Mouse (Mus musculus): ENCODE measurements around the gene Cd83.

Gene Cd83

GRCm38 (mm10) chr13:43774605-43775426, 9.8 kb upstream of the Cd83 start:
- DNase-seq (ENCODE audit: low read depth), result no peak

DNA sequence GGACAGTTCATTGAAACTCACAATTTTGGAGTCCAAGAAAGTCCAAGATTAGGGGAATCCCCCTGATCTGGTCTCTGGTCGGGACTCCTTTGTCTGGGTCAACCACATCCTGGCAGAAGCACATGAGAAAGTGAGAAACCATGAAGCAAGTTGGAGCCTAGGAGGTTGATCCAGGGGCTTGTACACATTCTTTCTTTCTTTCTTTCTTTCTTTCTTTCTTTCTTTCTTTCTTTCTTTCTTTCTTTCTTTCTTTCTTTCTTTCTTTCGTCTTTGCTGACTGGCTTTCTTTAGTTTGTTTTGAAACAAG, 9.2 kb upstream of the Cd83 start:
- no peak for DNase-seq (ENCODE audit: low read depth)

DNA sequence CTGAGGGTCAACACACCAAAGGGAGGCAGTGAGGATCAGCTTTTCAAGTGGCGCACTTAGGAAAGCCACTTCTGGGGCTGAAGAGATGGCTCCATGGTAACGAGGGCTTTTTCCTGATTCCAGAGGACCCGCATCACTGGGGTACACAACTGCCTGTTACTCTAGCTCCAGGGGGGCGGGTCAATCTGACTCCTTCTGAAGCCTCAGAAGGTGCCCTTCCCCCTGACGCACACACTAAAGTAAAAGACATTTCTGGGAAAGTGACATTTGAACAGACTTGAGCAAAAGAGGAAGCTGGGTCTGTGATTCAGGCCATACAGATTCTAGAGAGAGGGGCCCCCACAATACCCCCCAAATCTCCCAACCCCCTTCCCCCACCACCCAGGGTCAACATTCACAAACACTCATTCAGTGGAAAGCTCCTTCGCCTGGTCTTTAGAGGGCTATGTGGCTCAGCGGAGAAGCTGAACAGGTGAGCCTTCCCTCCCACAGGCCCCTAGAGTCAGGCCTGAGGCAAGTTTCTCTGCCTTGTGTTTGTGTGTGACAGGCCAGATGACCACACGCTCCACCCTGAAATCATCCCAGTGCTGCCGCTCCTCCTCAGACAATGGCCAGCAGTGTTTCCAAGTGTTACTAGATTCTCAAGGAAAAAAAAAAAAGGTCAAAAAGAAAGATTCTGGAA, 7.1 kb upstream of the Cd83 start:
- no peak for DNase-seq (ENCODE audit: low read depth)

DNA sequence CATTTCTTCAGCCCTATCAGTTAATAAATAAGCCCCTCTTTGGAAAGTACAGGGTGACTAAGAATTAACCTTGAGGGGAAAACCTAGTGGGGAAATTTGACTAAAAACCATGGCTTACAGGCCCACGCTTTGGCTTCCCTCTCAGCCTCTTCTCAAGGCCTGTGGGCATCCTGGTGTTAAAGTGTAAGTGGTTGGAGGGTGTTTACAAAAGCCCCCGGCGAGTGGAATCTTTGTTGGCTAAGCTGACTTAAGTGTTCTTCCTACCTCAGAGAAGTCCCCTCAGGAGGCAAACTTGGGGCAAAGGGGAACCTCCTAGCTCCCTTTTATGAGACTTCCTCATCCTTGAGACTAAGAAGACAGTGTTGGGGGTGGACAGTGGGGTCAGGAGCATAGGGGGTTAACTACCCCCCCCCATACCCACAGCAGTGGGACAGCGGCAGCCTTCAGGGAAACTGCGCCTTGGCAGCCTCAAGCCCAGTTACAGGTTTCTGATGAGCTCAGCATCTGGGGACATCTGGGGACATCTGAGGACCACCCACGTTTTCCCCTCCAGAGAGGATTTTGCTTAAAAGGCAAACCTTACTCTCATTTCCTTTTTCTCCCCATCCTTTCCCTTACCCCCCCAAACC, 6.4 kb upstream of the Cd83 start:
- no peak for DNase-seq (ENCODE audit: low read depth)

- DNase-seq (ENCODE audit: low read depth), result no peak
These were observed 5.6 kb upstream of the Cd83 start for GRCm38 (mm10) chr13:43778971-43779370.

- DNase-seq (ENCODE audit: low read depth), result no peak
These were observed 4.5 kb upstream of the Cd83 start for GRCm38 (mm10) chr13:43780071-43780470.

DNA sequence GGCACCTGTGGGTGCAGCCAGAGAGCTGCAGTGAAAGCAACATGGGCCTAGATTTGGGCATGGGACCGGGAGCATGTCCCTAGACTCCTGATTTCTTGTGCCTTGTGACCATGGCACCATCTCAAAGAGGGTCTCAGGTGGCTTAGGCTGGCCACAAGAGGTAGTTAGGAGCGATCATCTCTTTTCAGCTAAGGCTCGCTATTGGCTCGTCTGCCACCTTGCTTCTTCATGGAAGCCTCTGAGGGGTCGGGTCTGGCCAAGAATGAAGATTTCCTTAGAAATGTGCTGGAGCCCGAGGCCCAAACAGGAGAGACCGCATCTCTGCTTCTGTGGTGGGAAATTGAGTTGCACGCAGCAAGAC, 1.1 kb downstream of the Cd83 start:
- no peak for DNase-seq (ENCODE audit: low read depth)

GRCm38 (mm10) chr13:43786171-43786795, 1.7 kb downstream of the Cd83 start:
- no peak for DNase-seq (ENCODE audit: low read depth)

DNA sequence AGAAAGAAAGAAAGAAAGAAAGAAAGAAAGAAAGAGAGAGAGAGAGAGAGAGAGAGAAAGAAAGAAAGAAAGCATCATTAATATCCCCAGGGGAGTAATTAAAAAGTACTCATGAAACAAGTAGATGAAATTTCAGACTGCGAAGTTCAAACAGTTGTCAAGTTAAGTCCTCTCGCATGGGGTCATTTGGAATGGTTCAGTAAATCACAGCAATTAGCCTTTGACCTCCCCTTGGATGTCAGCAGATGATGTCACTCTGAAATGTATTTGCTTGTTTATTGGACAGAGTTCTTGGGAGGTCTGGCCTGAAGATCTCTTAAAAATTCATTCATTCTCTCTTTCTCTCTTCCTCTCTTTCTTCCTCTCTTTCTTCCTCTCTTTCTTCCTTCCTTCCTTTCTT, 2.7 kb downstream of the Cd83 start:
- DNase-seq (ENCODE audit: low read depth), result no peak

DNA sequence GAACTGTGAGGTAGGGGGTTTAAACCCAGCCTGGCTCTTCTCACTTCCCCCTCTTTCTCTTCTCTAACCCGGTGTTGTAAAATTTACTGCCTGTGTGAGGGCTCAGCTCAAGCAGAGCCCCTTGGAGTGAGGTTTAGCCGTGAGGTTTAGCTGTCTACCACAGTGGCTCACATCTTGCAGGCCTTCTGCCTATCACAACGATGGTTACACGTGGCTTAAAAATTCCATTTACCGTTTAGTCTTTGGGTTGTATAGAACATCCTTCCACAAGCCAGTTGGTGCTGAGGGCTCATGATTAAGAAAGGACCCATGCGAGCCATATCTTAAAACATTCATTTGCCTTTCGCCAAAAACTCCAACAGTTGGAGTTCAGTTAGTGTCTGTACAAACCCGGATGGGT, 3.5 kb downstream of the Cd83 start:
- no peak for DNase-seq (ENCODE audit: low read depth)

DNA sequence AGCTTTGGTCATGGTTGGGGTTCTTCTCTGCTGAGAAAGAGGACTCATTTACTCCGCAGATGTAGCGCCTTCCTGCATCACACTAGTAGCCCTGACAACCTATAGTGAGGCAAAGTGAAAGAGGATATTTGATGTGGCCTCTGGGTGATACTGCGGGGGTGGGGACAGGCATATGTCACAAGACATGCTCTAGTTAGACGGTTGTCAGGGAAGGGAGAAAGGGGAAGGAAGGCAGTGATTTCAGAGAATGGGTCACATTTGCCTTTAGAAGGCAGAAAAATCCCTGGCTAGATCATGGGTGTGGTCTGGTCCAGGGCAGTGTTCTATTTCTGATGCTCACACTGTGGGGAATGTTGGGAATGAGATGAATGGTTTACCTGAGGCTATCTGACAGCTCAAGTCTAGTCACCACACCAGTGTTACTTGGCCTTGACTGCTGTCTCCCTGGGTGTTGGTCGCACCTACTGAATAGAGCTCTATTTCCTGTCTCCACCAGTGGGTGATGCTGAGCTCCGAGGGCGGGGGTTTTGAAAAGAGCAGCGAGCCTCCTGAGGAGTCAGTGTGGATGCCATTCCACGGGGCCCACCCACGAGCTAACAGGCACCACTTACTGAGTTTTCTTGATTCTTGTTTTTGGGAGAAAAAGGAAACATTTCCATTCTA, 4.5 kb downstream of the Cd83 start:
- no peak for DNase-seq (ENCODE audit: low read depth)

- DNase-seq (ENCODE audit: low read depth), result no peak
These were observed 5.8 kb downstream of the Cd83 start for GRCm38 (mm10) chr13:43790229-43791001.

GRCm38 (mm10) chr13:43795334-43795733, 10.8 kb downstream of the Cd83 start:
- no peak for DNase-seq (ENCODE audit: low read depth)

- DNase-seq (ENCODE audit: low read depth), result no peak
These were observed 14.1 kb downstream of the Cd83 start for GRCm38 (mm10) chr13:43798655-43799054.

DNA sequence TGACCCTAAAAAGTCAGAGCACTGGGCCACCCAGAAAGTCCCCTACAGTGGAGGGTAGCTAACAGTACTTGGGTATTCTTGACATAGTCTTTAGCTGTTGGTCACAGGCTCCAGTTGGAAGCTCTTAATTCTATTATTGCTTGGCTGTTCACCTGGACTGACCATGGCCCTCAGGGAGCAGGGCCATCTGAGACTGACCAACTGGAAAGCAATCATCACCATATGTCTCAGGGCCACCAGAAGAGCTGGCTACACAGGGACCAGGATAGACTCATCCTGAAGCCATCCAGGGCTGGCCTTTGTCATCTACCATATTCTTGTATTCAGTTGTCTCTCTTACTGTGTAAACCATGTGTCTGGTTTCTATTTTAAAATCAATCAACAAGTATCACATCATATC, 15.6 kb downstream of the Cd83 start:
- no peak for DNase-seq (ENCODE audit: low read depth)

GRCm38 (mm10) chr13:43801961-43802360, 17.4 kb downstream of the Cd83 start:
- DNase-seq (ENCODE audit: low read depth), result no peak

DNA sequence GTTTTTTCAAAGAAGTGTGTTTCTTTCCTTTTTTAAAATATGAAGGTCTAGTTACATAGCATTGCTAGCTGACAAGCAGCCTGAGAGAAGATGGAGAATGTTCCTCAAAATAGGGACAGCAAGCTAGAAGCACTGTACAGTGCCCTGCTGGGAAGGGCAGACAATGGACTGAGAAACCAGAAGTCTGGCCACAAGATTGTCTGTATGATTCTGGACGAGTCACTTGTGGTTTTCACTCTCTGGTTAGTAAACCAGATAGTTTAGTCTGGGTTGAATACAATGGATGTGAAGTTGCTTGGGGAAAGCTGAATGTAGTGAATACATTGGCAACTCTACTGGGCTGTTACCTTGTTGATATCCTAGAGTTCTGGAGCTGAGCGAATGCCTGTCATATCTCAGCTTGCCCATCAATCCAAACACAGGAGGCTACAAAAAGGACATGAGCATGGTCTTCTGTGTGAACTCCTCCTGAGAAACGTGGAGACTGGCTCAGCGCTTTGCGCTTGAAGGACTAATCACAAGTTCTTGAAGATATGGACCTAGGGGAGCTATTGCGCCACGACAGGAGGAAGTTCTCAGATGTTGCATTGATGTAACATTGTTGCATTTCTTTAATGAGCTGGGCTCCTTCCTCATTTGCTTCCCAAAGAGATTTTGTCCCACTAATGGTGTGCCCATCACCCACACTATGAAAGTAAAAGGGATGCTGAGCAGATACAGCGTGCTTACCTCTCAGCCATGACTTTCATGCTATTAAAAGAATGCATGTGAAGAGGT, 18.0 kb downstream of the Cd83 start:
- no peak for DNase-seq (ENCODE audit: low read depth)

DNA sequence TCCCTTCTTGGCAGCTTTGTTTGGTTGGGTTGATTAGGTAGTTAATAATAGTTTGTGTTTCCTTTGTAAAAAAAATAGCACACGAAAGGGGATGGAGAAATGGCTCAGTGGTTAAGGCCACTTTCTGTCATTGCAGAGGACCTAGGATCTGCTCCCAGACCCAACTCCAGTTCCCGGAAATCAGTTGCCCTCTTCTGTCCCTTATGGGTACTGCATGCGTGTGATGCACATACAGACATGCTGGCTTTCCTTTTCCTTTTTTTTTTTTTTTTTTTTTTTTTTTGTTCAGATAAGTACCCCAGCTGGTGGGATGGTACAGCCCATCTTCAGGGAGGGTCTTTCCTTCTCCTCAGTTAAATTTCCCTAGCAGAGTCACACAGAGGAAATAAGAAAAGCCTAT, 20.1 kb downstream of the Cd83 start:
- DNase-seq (ENCODE audit: low read depth), result no peak

GRCm38 (mm10) chr13:43805159-43805758, 20.7 kb downstream of the Cd83 start:
- DNase-seq (ENCODE audit: low read depth), result no peak
